Mouse (Mus musculus): ENCODE data around the gene Car12. TPM values are rescaled to one million over a fixed set of nuclear protein-coding genes. Genes with fewer than 3 reads are reported as not detected.

Car12 gene
- polyA plus RNA-seq (2014; fragmentation: Nextera tagmentation; extraction: Ambion mirVana), result 0.36 and 0.63 TPM in 2 replicates

DNA sequence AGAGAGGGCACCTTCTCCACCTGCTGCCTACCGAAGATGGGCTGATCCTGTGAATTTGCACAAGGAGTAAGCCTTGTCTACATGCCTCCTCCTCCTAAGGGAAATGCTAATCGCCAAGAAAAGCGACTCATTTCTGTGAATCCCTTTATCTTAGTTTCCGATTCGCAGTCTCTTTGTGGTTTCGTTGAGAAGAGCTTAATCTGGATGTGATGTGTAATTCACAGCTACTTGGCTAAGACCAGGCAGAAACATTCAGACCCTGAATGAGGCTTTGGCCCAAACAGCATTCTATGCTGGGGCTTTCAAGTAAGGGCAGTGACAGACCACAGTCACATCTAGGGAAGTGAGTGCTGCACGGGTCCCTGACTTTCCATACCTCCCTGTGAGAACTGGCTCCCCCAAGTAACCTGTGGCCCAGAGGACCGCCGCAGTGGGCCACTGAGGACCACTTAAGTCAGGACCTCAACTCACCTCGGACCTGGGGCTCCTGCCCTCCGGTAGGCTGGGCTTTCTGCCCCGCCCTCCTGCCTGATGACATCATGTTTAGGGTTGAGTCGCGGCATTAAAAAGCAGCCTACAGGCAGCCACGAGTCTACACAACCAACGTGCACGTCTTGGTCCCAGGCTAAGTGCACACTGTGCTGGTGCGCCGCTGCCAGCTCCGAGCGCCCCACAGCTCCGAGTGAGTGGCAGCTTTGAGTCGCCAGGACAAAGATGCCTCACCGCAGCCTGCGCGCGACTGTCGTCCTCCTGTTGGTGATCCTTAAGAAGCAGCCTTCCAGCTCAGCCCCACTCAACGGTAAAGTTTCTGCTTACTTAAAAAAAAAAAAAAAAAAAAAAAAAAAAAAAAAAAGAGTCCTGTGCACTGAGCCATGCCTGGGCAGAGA, at the start of gene Car12:
TSS of gene Car12 (plus strand) at position 552 of the 887 bp plus-strand sequence.
- Histone ChIP-seq H3K4me3 (ENCODE audit: low read depth, low read length) (peak within 1 kb of the TSS; percentile 27), H3K4me1 (ENCODE audit: control insufficient read depth, insufficient read depth, low read length) (0 out of 2 replicates have a peak, but pooled peaks cover 5% of the 10 kb centered on the region), H3K9ac (replicated peaks; ENCODE audit: low read depth, low read length) (no peak within 1 kb of the TSS), H3K27me3 (ENCODE audit: control insufficient read depth, insufficient read depth, low read length) (peaks cover 9% of the 10 kb centered on the region), H3K4me2 (ENCODE audit: low read depth, low read length) (peak within 1 kb of the TSS; percentile 55), H3K36me3 (ENCODE audit: control insufficient read depth, insufficient read depth, low read length) (no peaks in the 10 kb centered on the region), H3K9me3 (ENCODE audit: control insufficient read depth, low read length) (no peaks in the 10 kb centered on the region), H3K27ac (ENCODE audit: low read depth, low read length) (no peak within 1 kb of the TSS)
- 15% methylated on average over 29 of the region's 29 CpGs for WGBS
- no peak for ATAC-seq (ENCODE audit: low read depth)

DNA sequence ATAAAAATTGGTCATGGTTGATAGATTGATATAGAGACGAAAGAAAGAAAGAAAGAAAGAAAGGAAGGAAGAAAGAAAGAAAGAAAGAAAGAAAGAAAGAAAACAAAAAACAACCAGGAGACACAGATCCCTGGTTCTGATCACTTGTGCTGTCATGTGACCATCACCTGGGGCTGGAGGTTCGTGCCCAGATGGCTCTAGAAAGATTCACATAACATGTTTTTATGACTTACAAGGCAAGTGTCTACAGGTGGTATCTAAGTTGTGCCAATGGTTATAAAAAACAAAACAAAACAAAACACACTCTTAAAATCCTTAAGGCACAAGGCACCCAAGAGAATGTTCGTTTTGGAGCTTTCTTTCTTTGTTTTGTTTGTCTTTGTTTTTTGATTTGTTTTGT, 49.7 kb upstream of the Car12 start:
- Histone ChIP-seq H3K4me2 (ENCODE audit: low read depth, low read length) (no peak overlapping the region), H3K36me3 (ENCODE audit: control insufficient read depth, insufficient read depth, low read length) (no peaks in the 10 kb centered on the region), H3K9me3 (ENCODE audit: control insufficient read depth, low read length) (no peaks in the 10 kb centered on the region), H3K4me3 (ENCODE audit: low read depth, low read length) (no peak overlapping the region), H3K9ac (replicated peaks; ENCODE audit: low read depth, low read length) (no peak overlapping the region), H3K27ac (ENCODE audit: low read depth, low read length) (no peak overlapping the region), H3K27me3 (ENCODE audit: control insufficient read depth, insufficient read depth, low read length) (no peaks in the 10 kb centered on the region), H3K4me1 (ENCODE audit: control insufficient read depth, insufficient read depth, low read length) (no peaks in the 10 kb centered on the region)
- WGBS, result 86% methylated on average over 3 of the region's 3 CpGs
- ATAC-seq (ENCODE audit: low read depth), result no peak

DNA sequence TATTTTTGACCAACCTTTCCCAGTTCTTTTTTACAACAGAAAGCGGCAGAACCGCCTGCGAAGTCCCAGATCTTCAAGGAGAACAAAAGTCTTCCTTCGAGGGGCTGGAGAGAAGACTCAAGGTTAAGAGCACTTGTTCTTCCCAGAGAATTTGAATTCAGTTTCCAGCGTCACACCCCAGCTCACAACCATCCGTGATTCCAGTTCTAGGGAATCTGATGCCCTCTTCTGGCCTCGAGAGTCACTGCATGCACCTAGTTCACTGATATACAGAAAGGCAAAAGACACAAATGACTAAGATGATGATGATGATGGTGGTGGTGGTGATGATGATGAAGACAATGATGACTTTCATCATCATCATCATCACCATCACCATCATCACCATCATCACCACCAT, 48.9 kb upstream of the Car12 start:
- no peaks in the 10 kb centered on the region for H3K36me3 ChIP-seq (ENCODE audit: control insufficient read depth, insufficient read depth, low read length)
- H3K4me2 ChIP-seq (ENCODE audit: low read depth, low read length), result no peak overlapping the region
- H3K27ac ChIP-seq (ENCODE audit: low read depth, low read length), result no peak overlapping the region
- no peaks in the 10 kb centered on the region for H3K9me3 ChIP-seq (ENCODE audit: control insufficient read depth, low read length)
- H3K27me3 ChIP-seq (ENCODE audit: control insufficient read depth, insufficient read depth, low read length), result no peaks in the 10 kb centered on the region
- ATAC-seq (ENCODE audit: low read depth), result no peak
- H3K4me1 ChIP-seq (ENCODE audit: control insufficient read depth, insufficient read depth, low read length), result no peaks in the 10 kb centered on the region
- 87% methylated on average over 7 of the region's 7 CpGs for WGBS
- no peak overlapping the region for H3K9ac ChIP-seq (replicated peaks; ENCODE audit: low read depth, low read length)
- H3K4me3 ChIP-seq (ENCODE audit: low read depth, low read length), result no peak overlapping the region

- H3K4me2 ChIP-seq (ENCODE audit: low read depth, low read length), result no peak overlapping the region
- 91% methylated on average over 3 of the region's 3 CpGs for WGBS
- H3K9ac ChIP-seq (replicated peaks; ENCODE audit: low read depth, low read length), result no peak overlapping the region
- H3K27ac ChIP-seq (ENCODE audit: low read depth, low read length), result no peak overlapping the region
- no peaks in the 10 kb centered on the region for H3K36me3 ChIP-seq (ENCODE audit: control insufficient read depth, insufficient read depth, low read length)
- H3K27me3 ChIP-seq (ENCODE audit: control insufficient read depth, insufficient read depth, low read length), result no peaks in the 10 kb centered on the region
- no peaks in the 10 kb centered on the region for H3K4me1 ChIP-seq (ENCODE audit: control insufficient read depth, insufficient read depth, low read length)
- no peaks in the 10 kb centered on the region for H3K9me3 ChIP-seq (ENCODE audit: control insufficient read depth, low read length)
- H3K4me3 ChIP-seq (ENCODE audit: low read depth, low read length), result no peak overlapping the region
- no peak for ATAC-seq (ENCODE audit: low read depth)
Observed at GRCm38 (mm10) chr9:66666153-66666552, 47.3 kb upstream of the Car12 start.

DNA sequence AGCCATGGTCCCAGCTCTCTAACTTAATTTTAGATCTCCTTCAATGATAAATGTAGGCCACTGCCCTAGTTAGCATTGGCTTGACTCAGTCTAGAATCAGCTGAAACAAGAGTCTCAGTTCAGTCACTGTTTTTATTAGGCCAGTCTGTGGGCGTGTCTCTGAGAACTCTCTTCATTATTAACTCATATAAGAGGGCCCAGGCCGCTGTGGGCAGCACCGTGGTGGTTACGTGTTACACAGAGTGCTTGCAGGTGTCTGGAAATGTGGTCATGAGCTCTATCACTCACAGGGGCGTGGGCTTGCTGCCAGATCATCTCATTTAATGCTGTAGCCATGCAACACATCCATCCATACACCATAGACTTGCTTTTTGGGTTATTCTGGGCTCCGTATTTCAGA, 46.4 kb upstream of the Car12 start:
- Histone ChIP-seq H3K27ac (ENCODE audit: low read depth, low read length) (no peak overlapping the region), H3K27me3 (ENCODE audit: control insufficient read depth, insufficient read depth, low read length) (no peaks in the 10 kb centered on the region), H3K4me3 (ENCODE audit: low read depth, low read length) (no peak overlapping the region), H3K9ac (replicated peaks; ENCODE audit: low read depth, low read length) (no peak overlapping the region), H3K4me1 (ENCODE audit: control insufficient read depth, insufficient read depth, low read length) (no peaks in the 10 kb centered on the region), H3K36me3 (ENCODE audit: control insufficient read depth, insufficient read depth, low read length) (no peaks in the 10 kb centered on the region), H3K4me2 (ENCODE audit: low read depth, low read length) (no peak overlapping the region), H3K9me3 (ENCODE audit: control insufficient read depth, low read length) (no peaks in the 10 kb centered on the region)
- ATAC-seq (ENCODE audit: low read depth), result no peak
- WGBS, result 81% methylated on average over 6 of the region's 6 CpGs

- Histone ChIP-seq H3K4me2 (ENCODE audit: low read depth, low read length) (no peak overlapping the region), H3K9ac (replicated peaks; ENCODE audit: low read depth, low read length) (no peak overlapping the region), H3K27ac (ENCODE audit: low read depth, low read length) (no peak overlapping the region), H3K9me3 (ENCODE audit: control insufficient read depth, low read length) (no peaks in the 10 kb centered on the region), H3K36me3 (ENCODE audit: control insufficient read depth, insufficient read depth, low read length) (no peaks in the 10 kb centered on the region), H3K4me1 (ENCODE audit: control insufficient read depth, insufficient read depth, low read length) (no peaks in the 10 kb centered on the region), H3K4me3 (ENCODE audit: low read depth, low read length) (no peak overlapping the region), H3K27me3 (ENCODE audit: control insufficient read depth, insufficient read depth, low read length) (no peaks in the 10 kb centered on the region)
- ATAC-seq (ENCODE audit: low read depth), result no peak
- 95% methylated on average over 4 of the region's 4 CpGs for WGBS
Observed at GRCm38 (mm10) chr9:66667868-66668267, 45.6 kb upstream of the Car12 start.

DNA sequence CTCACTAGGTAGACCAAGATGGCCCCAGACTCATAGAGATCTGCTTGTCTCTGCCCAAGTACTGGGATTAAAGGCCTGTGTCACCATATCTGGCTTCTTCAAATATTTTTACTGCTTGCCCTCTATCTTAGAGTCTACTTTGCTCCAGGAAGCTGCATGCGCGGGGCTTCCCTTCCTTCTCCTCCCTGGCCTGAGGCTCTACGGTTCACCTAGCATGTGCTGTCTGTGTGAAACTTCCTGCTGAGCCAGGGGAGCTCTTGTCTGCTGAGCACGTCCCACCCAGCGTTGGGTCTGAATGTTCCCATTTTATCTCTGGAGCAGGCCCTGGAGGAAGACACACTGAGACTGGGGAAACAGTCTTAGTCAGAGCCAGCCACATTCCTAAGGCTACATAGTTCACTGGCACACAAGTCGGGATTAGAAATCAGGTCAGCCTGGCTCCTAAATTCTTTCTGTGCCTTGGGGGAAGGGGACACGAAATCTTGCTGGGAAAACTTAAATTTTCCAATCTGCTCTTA, 43.9 kb upstream of the Car12 start:
- Histone ChIP-seq H3K9ac (replicated peaks; ENCODE audit: low read depth, low read length) (no peak overlapping the region), H3K4me2 (ENCODE audit: low read depth, low read length) (no peak overlapping the region), H3K27me3 (ENCODE audit: control insufficient read depth, insufficient read depth, low read length) (no peaks in the 10 kb centered on the region), H3K4me3 (ENCODE audit: low read depth, low read length) (no peak overlapping the region), H3K9me3 (ENCODE audit: control insufficient read depth, low read length) (no peaks in the 10 kb centered on the region), H3K27ac (ENCODE audit: low read depth, low read length) (no peak overlapping the region), H3K4me1 (ENCODE audit: control insufficient read depth, insufficient read depth, low read length) (no peaks in the 10 kb centered on the region), H3K36me3 (ENCODE audit: control insufficient read depth, insufficient read depth, low read length) (no peaks in the 10 kb centered on the region)
- WGBS, result 70% methylated on average over 7 of the region's 7 CpGs
- no peak for ATAC-seq (ENCODE audit: low read depth)

GRCm38 (mm10) chr9:66673771-66674170, 39.7 kb upstream of the Car12 start:
- H3K27ac ChIP-seq (ENCODE audit: low read depth, low read length), result no peak overlapping the region
- 81% methylated on average over 2 of the region's 2 CpGs for WGBS
- no peak overlapping the region for H3K4me2 ChIP-seq (ENCODE audit: low read depth, low read length)
- no peaks in the 10 kb centered on the region for H3K9me3 ChIP-seq (ENCODE audit: control insufficient read depth, low read length)
- no peak overlapping the region for H3K4me3 ChIP-seq (ENCODE audit: low read depth, low read length)
- H3K4me1 ChIP-seq (ENCODE audit: control insufficient read depth, insufficient read depth, low read length), result no peaks in the 10 kb centered on the region
- H3K9ac ChIP-seq (replicated peaks; ENCODE audit: low read depth, low read length), result no peak overlapping the region
- ATAC-seq (ENCODE audit: low read depth), result no peak
- no peaks in the 10 kb centered on the region for H3K27me3 ChIP-seq (ENCODE audit: control insufficient read depth, insufficient read depth, low read length)
- no peaks in the 10 kb centered on the region for H3K36me3 ChIP-seq (ENCODE audit: control insufficient read depth, insufficient read depth, low read length)

GRCm38 (mm10) chr9:66675566-66675965, 37.9 kb upstream of the Car12 start:
- Histone ChIP-seq H3K4me3 (ENCODE audit: low read depth, low read length) (no peak overlapping the region), H3K27me3 (ENCODE audit: control insufficient read depth, insufficient read depth, low read length) (no peaks in the 10 kb centered on the region), H3K27ac (ENCODE audit: low read depth, low read length) (no peak overlapping the region), H3K4me1 (ENCODE audit: control insufficient read depth, insufficient read depth, low read length) (no peaks in the 10 kb centered on the region), H3K36me3 (ENCODE audit: control insufficient read depth, insufficient read depth, low read length) (no peaks in the 10 kb centered on the region), H3K9me3 (ENCODE audit: control insufficient read depth, low read length) (no peaks in the 10 kb centered on the region), H3K4me2 (ENCODE audit: low read depth, low read length) (no peak overlapping the region), H3K9ac (replicated peaks; ENCODE audit: low read depth, low read length) (no peak overlapping the region)
- WGBS, result 91% methylated on average over 1 of the region's 1 CpGs
- no peak for ATAC-seq (ENCODE audit: low read depth)
